Mouse (Mus musculus): Measurements from ENCODE around the gene Samd8.

The Samd8 gene

GRCm38 (mm10) chr14:21746251-21746650 lies 4.1 kb upstream of the Samd8 start:
- no peak for DNase-seq

DNA sequence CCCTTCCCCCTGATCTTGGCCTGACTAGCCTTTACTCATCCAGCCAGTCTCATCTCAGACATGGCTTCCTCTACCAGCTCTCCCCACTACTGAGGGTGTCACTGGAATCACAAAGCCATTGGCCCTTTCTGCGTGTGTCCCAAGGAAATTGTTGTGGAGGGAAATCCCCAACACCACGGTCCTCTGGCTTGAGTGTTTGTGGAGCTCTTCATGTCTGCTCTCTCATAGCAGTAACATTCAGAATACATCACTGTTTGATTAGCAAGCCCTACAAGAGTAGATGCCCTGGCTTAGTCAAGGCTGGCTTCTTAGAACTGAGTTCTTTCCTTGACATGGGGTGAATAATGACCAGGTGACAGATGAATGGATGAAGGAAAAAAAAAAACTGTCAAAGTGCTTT lies 3.5 kb upstream of the Samd8 start:
- DNase-seq = no peak

DNA sequence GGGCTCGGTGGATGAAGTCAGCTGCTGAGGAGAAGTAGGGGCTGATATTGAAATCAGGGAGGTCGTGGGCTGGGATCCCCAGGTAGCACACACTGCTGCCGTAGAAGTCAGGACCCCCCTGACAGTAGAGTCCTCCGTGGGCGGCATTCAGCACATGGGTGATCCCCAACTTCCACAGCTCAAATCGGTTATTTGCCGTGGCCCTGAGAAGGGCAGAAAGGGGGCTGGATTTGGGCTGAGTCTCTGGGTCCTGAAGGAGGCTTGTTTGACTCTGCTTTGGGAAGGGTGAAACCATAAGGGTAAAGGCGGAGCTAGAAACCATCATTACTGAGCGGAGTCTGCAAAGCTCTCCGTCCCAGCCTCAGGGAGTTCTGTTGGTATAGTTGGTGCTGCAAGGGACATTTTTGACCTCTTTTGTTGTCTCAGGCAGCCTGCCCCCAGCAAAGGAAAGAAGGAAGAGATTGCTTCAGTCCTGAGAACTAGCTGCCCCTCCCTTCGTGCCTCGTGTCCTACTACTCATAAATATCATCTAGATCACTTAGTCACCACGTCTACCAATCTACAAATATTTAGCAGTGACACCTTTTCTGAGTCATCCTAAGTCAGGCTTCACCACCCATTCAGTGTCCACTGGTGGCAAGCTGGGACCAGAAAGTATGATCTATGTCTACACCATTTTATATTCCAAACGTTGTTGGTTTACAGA lies 2.7 kb upstream of the Samd8 start:
- DNase-seq = no peak

- peak; percentile 81 to 87 for DNase-seq
These were observed 2.0 kb upstream of the Samd8 start for GRCm38 (mm10) chr14:21748142-21748870.

GRCm38 (mm10) chr14:21750881-21751542 lies 681 bp downstream of the Samd8 start, which contains the start of gene Dusp13:
Gene Dusp13, minus strand, starts transcription at chr14:21751181.
- DNase-seq = peak; percentile 79

GRCm38 (mm10) chr14:21752411-21752810 lies 2.1 kb downstream of the Samd8 start:
- DNase-seq = no peak

GRCm38 (mm10) chr14:21753367-21753766 lies 3.0 kb downstream of the Samd8 start:
- no peak for DNase-seq

DNA sequence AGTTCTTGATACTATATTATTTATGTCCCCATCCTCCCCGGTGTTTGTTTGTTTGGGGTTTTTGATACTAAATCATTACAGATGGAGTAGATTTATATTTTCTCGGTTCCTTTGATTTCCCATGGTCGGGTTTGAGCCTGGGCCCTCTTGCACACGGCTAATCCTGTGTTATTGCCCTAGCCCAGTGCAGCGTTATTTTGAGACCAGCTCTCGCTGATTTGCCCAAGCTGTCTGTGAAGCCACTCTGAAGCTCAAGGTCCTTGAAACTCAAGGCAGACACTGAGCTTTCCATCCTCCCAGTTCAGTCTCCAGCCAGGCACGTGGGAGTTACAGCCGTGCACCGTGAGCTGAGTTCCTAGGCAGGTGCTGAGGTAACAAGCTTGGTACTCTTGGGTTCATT lies 11.2 kb downstream of the Samd8 start:
- no peak for DNase-seq

DNA sequence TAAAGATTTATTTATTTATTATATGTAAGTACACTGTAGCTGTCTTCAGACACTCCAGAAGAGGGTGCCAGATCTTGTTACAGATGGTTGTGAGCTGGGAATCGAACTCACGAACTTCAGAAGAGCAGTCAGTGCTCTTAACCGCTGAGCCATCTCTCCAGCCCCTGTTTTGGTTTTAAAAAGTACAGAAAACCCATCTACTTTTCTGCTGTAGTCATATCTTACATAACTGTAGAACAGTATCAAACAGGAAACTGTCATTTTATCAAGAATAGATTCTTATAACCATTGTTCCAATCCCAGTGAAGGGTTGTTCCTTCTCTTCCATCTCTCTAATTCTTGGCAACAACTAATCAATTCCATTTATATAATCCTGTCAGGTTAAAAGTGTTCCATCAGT lies 13.4 kb downstream of the Samd8 start:
- no peak for DNase-seq

DNA sequence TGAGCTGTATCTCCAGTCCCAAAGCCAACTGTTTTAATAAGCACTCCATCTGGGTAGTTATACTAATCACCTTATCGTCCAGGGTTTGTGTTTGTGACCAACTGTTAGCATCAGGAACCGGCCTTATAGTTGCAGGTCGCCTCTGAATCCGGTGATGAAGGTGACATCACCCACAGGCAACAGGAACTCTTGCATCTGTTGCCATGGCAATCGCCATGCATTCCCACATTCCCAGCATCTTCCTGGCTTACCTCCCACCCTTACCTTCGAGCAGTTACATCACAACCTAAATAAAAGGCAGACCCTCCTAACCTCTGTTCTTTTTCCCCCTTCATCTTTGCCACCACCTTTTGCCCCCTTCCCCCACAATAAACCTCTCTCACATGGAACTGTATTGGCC lies 14.3 kb downstream of the Samd8 start:
- peak in 1 of 2 experiments; percentile 19 for DNase-seq

DNA sequence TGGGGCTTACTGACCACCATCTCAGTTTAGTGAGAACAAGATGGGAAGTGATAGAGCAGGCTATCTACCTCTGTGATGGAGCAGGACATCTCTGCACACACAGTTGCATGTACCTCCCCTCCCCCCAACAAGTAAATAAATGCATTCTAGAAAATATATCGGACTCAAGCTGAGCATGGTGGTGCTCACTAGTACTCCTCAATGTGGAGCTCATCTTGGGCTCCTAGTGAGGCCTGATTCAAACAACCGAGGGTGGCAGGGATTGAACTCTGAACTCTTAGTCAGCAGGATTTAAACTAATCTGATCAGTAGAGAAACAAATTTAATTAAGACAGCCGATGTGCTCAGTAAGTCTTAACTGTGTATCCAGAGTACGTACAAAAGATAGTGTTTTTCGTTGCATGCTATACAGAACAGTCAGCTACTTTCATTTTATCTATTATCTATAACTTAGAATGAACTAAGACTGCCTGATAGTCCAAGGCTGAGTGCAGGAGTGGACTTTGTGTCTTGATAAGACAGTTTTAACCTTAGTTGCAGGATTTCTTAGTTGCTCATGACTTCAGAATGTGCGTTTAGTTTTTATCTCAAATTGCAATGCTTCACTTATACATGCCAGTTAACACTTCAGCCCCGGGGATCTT lies 15.5 kb downstream of the Samd8 start:
- no peak for DNase-seq

DNA sequence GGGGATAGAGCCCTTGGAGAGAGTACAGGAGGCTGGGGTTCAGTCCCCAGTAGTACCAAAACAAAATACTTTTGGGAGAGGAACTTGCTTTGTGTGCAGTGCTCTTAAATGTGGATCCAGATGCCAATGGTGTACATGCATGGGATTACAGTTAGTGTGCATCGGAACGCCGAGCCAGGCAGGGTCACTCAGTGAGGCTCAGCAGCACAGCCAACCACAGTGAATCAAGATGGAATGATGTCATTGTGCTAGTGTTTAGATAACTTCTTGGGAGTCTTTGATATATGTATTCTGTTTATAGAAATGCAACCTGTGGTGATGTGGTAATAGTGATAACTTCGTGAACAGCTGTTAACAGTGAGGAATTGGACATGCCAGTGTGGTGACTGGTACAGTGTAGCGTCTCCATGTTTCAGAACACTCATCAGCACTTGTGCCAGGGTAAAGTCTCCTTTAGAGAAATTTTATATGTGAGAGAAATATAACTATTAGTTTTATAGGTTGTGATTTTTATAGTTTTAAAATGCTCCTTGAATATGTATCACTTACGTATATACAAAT lies 16.1 kb downstream of the Samd8 start:
- DNase-seq = no peak

- peak in 1 of 2 experiments; percentile 16 for DNase-seq
These were observed 22.4 kb downstream of the Samd8 start for GRCm38 (mm10) chr14:21772506-21773281.

GRCm38 (mm10) chr14:21773946-21774345 lies 23.6 kb downstream of the Samd8 start:
- no peak for DNase-seq

DNA sequence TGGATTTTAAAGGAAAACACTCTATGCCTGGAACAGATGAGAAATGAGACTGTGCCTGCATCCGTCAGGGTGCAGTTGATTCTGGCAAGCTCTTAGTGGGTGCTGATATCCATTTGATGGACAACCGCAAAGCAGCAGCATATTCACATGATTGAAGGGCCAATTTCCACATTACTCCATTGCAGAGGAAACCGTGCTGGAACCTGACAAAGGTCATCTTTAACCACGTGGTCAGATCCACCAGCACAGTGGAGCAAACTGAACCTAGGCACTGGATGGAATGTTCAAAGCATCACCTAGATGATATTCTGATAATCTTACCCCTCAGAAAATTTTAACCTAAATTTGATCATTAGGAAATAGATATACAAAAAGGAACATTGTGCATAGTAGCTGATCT lies 25.9 kb downstream of the Samd8 start:
- no peak for DNase-seq

- DNase-seq = no peak
These were observed 36.2 kb downstream of the Samd8 start for GRCm38 (mm10) chr14:21786500-21786899.

DNA sequence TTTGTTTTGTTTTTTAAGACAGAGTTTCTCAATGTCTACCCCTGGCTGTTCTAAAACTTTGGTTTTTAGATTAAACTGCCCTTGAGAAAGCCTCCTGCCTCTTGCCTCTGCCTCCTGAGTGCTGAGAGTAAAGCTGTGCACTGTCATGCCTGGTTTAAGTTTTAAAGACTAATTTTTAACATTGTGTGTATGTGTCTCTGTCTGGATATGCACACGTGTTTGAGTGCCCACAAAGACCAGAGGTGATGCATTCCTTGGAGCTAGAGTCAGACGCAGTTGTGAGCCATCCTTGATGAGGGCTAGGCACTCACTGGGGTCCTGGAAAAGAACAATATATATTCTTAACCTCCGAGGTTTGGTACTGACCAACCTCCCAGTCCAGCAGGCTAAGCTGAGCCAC lies 37.0 kb downstream of the Samd8 start:
- no peak for DNase-seq

DNA sequence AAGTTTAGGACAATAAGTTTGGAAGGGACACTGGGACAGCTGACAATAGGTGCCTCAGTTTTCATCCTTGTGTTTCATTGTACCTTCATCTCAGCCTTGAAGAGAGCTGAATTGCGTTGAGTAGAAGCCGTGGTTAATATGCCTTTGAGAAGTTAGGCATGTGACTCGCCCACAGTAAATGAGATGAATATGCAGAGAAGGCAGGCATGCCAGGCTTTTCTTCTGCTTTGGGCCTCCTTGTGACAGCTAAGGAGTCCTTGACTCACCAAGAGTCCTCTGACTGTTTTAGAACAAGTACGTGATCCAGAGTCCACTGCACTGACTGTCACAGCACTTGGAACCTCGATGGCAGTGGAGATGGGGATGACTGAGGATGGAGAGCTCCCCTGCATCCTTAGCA lies 37.8 kb downstream of the Samd8 start:
- DNase-seq = no peak

GRCm38 (mm10) chr14:21790585-21791251 lies 40.4 kb downstream of the Samd8 start:
- no peak for DNase-seq

- no peak for DNase-seq
These were observed 41.4 kb downstream of the Samd8 start for GRCm38 (mm10) chr14:21791722-21792121.

DNA sequence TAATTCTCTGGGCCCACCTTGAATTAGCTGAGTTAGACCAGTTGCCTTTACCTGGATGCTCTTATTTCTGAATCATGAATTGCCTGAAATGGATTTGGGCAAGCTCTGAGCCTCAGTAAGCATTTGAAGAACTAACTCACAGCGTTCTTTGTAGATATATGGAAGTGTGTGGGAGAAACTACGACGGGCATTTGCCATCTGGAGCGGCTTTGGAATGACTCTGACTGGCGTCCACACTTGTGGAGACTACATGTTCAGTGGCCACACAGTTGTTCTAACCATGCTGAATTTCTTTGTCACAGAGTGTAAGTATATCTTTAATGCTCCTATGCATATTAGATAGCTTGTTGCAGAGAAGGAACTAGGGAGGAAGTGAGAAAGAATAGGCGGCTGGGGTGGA lies 41.9 kb downstream of the Samd8 start:
- DNase-seq = no peak

DNA sequence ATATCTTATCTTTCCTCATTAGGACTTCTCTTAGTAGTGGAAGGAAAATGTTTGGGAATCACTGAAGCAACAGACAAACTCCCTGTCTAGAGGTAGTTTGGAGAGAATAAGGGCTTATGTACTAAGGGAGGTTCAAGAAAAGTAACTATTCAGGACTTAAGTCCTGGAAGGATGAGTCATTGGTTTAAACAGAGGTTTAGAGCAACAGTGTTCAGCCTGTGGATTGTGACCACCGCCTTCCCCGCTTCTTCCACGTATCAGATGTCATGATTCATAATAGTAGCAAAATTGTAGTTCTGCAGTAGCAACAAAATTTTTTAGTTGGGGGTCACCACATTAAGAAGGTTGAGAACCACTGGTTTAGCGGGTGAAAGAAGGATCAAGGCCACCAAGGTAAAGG lies 50.3 kb downstream of the Samd8 start:
- no peak for DNase-seq
